Mouse (Mus musculus): Measurements from ENCODE around the gene Arl6ip1. TPM values are rescaled to one million over a fixed set of nuclear protein-coding genes. Genes with fewer than 3 reads are reported as not detected.
A peak's percentile ranks its signal among the peaks of the same experiment; 100 is the strongest.
"Not testable (repeated sequence)": the region's sequence is repeated elsewhere in the genome, so short reads cannot be mapped to it uniquely, and the experiment has no call there.

The Arl6ip1 gene
- 100 to 1,000 TPM; 177 to 189 TPM for total RNA-seq (2021)

GRCm38 (mm10) chr7:118129430-118130041 is at the start of gene Arl6ip1:
Gene Arl6ip1 (minus strand): TSS chr7:118129662.
- peak; percentile 97 for DNase-seq
- intact Hi-C loops (cut with DNase I), result no loop called here

GRCm38 (mm10) chr7:118175821-118176355 is 46.4 kb upstream of the Arl6ip1 start:
- no peak for DNase-seq
- intact Hi-C loops (cut with DNase I), result no loop called here

GRCm38 (mm10) chr7:118170125-118170524 is 40.7 kb upstream of the Arl6ip1 start:
- intact Hi-C loops (cut with DNase I); DNase-seq: not testable (repeated sequence)

GRCm38 (mm10) chr7:118163006-118163405 is 33.5 kb upstream of the Arl6ip1 start:
- DNase-seq, result no peak
- intact Hi-C loops (cut with DNase I), result loop anchor here (10.0 kb wide), 1 partner anchor 132 kb away; no protein-coding TSS in a partner anchor

GRCm38 (mm10) chr7:118160121-118160520 is 30.7 kb upstream of the Arl6ip1 start:
- no peak for DNase-seq
- intact Hi-C loops (cut with DNase I), result loop anchor here (10.0 kb wide), 1 partner anchor 135 kb away; no protein-coding TSS in a partner anchor

GRCm38 (mm10) chr7:118156461-118156860 is 27.0 kb upstream of the Arl6ip1 start:
- intact Hi-C loops (cut with DNase I), result no loop called here

GRCm38 (mm10) chr7:118154150-118154549 is 24.7 kb upstream of the Arl6ip1 start:
- no peak for DNase-seq
- intact Hi-C loops (cut with DNase I), result no loop called here

More at GRCm38 (mm10) chr7:118156461-118156860, 27.0 kb upstream of the Arl6ip1 start:
- no peak for DNase-seq

GRCm38 (mm10) chr7:118143602-118144001 is 14.1 kb upstream of the Arl6ip1 start:
- no peak for DNase-seq
- intact Hi-C loops (cut with DNase I), result no loop called here

GRCm38 (mm10) chr7:118143123-118143522 is 13.7 kb upstream of the Arl6ip1 start:
- no peak for DNase-seq
- intact Hi-C loops (cut with DNase I), result no loop called here

- intact Hi-C loops (cut with DNase I), result no loop called here
- no peak for DNase-seq
These were observed 11.8 kb upstream of the Arl6ip1 start for GRCm38 (mm10) chr7:118141271-118141670.

- DNase-seq, result no peak
- intact Hi-C loops (cut with DNase I), result no loop called here
These were observed 5.7 kb upstream of the Arl6ip1 start for GRCm38 (mm10) chr7:118135128-118135527.

- peak; percentile 23 for DNase-seq
- intact Hi-C loops (cut with DNase I), result no loop called here
These were observed 485 bp downstream of the Arl6ip1 start for GRCm38 (mm10) chr7:118128925-118129429.

- intact Hi-C loops (cut with DNase I), result no loop called here
- no peak for DNase-seq
These were observed 3.1 kb downstream of the Arl6ip1 start for GRCm38 (mm10) chr7:118126219-118126875.

- no peak for DNase-seq
- intact Hi-C loops (cut with DNase I), result no loop called here
These were observed 3.7 kb downstream of the Arl6ip1 start for GRCm38 (mm10) chr7:118125736-118126135.

GRCm38 (mm10) chr7:118123512-118124411 is 5.7 kb downstream of the Arl6ip1 start:
- DNase-seq, result no peak
- intact Hi-C loops (cut with DNase I), result no loop called here

- no peak for DNase-seq
- intact Hi-C loops (cut with DNase I), result no loop called here
These were observed 7.2 kb downstream of the Arl6ip1 start for GRCm38 (mm10) chr7:118122235-118122634.

GRCm38 (mm10) chr7:118120654-118121053 is 8.8 kb downstream of the Arl6ip1 start:
- DNase-seq, result no peak
- intact Hi-C loops (cut with DNase I), result no loop called here

- no peak for DNase-seq
- intact Hi-C loops (cut with DNase I), result no loop called here
These were observed 9.5 kb downstream of the Arl6ip1 start for GRCm38 (mm10) chr7:118119946-118120345.

GRCm38 (mm10) chr7:118119142-118119541 is 10.3 kb downstream of the Arl6ip1 start:
- no peak for DNase-seq
- intact Hi-C loops (cut with DNase I), result no loop called here

- intact Hi-C loops (cut with DNase I), result no loop called here
These were observed 11.0 kb downstream of the Arl6ip1 start for GRCm38 (mm10) chr7:118118426-118118825.

More at GRCm38 (mm10) chr7:118118426-118118825, 11.0 kb downstream of the Arl6ip1 start:
- DNase-seq, result no peak

All from left cerebral cortex, postnatal 4 days (tissue).